ENCODE assay signal across 11 mouse cellular contexts in the genomic region with DNA sequence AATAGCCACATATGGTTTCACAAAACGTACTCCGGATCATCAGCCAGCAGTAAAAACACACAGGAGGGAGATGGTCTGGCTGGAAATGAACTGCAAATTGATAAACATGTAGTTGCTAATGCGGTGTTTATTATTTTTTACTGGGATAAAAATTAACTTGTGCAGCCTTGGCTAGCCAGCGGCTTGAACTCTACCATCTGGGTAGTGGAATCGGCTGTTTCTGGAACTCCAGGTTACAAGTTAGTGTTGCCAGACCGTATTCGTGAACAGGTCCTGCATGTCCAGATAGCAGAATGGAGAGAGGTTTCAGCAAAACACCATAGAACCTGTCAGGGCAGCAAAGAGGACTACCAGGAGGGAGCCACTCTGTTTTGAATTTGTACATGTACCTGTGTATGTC.
DNase-seq lines count a peak whose midpoint lies in the region; ATAC-seq lines count a peak whose summit lies in the region.
"Had no signal": no experiment of that assay in that cellular context is flagged by ENCODE, and none has a peak within 500 bp of the region (broad histone marks: within the 10 kb centered on the region; RNA-seq: fewer than 3 reads in every experiment).

No protein-coding gene starts in this region.

- no peak for DNase-seq in heart, postnatal 10 days
- no peak for DNase-seq in embryonic facial prominence, embryonic 11.5 days (ENCODE audit: low spot score)
- no peak for DNase-seq in thymus, postnatal 36 days
- DNase-seq in layer of hippocampus, adult 11-12 months (ENCODE audit: low spot score): no peak
- DNase-seq in embryo, embryonic 10 days (ENCODE audit: low spot score): no peak
- DNase-seq: right cerebral cortex, postnatal 4 days had no signal

- no peaks in the 10 kb centered on the region for H3K9me3 ChIP-seq in heart, embryonic 12.5 days (replicated peaks)
- H3K9me3 ChIP-seq in embryonic facial prominence, embryonic 11.5 days (replicated peaks; ENCODE audit: control insufficient read depth, low read length): no peaks in the 10 kb centered on the region
- no peaks in the 10 kb centered on the region for H3K9me3 ChIP-seq in kidney, embryonic 14.5 days (ENCODE audit: control insufficient read depth, low read length)
- H3K9me3 ChIP-seq in midbrain, embryonic 13.5 days: no peaks in the 10 kb centered on the region

- H3K4me1 ChIP-seq in heart, embryonic 12.5 days (replicated peaks): peaks cover 69% of the 10 kb centered on the region
- peaks cover 14% of the 10 kb centered on the region; the same call in 1 of the 2 replicates for H3K4me1 ChIP-seq in embryonic facial prominence, embryonic 11.5 days (ENCODE audit: control insufficient read depth, insufficient read depth, low read length)
- peaks cover 50% of the 10 kb centered on the region for H3K4me1 ChIP-seq in kidney, embryonic 14.5 days (ENCODE audit: control insufficient read depth, insufficient read depth, low read length)
- H3K4me1 ChIP-seq in midbrain, embryonic 13.5 days (replicated peaks): peaks cover 26% of the 10 kb centered on the region

- H3K4me3 ChIP-seq in heart, embryonic 12.5 days: no peak overlapping the region
- no peak overlapping the region for H3K4me3 ChIP-seq in embryonic facial prominence, embryonic 11.5 days (ENCODE audit: low read depth, low read length)
- H3K4me3 ChIP-seq in kidney, embryonic 14.5 days (ENCODE audit: low read length): no peak overlapping the region
- H3K4me3 ChIP-seq in midbrain, embryonic 13.5 days (replicated peaks): no peak overlapping the region
- H3K4me3 ChIP-seq: erythroblast, embryonic 14.5 days; left cerebral cortex, adult 2 months had no signal

- WGBS in heart, embryonic 12.5 days: 87% methylated on average over 7 of the region's 7 CpGs
- 63% methylated on average over 7 of the region's 7 CpGs for WGBS in embryonic facial prominence, embryonic 11.5 days
- 60% methylated on average over 7 of the region's 7 CpGs for WGBS in kidney, embryonic 14.5 days
- WGBS in midbrain, embryonic 13.5 days: 85% methylated on average over 7 of the region's 7 CpGs

- ATAC-seq in heart, embryonic 12.5 days (ENCODE audit: insufficient number of reproducible peaks, low FRiP score): no peak
- no peak for ATAC-seq in embryonic facial prominence, embryonic 11.5 days (replicated peaks; ENCODE audit: insufficient number of reproducible peaks, low FRiP score, low TSS enrichment, low read depth)
- no peak for ATAC-seq in kidney, embryonic 14.5 days (ENCODE audit: low FRiP score, low TSS enrichment)
- ATAC-seq in midbrain, embryonic 13.5 days: no peak

- intact Hi-C loops in heart, postnatal 10 days (cut with DNase I): loop anchor here (2.0 kb wide), 2 partner anchors 47 to 171 kb away; no protein-coding TSS in a partner anchor

- 0 out of 2 replicates have a peak overlapping the region, but pooled peaks have one; percentile 40 for H3K9ac ChIP-seq in heart, embryonic 12.5 days
- no peak overlapping the region for H3K9ac ChIP-seq in embryonic facial prominence, embryonic 11.5 days (replicated peaks; ENCODE audit: low read length)
- no peak overlapping the region for H3K9ac ChIP-seq in kidney, embryonic 14.5 days (ENCODE audit: low read depth, low read length)
- H3K9ac ChIP-seq in midbrain, embryonic 13.5 days (replicated peaks): no peak overlapping the region

- peak overlapping the region; percentile 97 for H3K27ac ChIP-seq in heart, embryonic 12.5 days (ENCODE audit: poor library complexity, severe bottlenecking)
- H3K27ac ChIP-seq in embryonic facial prominence, embryonic 11.5 days (replicated peaks; ENCODE audit: low read depth, low read length): peak overlapping the region; percentile 77
- H3K27ac ChIP-seq in kidney, embryonic 14.5 days (ENCODE audit: low read depth, low read length): peak overlapping the region; percentile 83; the same call in 1 of the 2 replicates
- H3K27ac ChIP-seq in midbrain, embryonic 13.5 days: peak overlapping the region; percentile 84

- H3K4me2 ChIP-seq in heart, embryonic 12.5 days: no peak overlapping the region
- no peak overlapping the region for H3K4me2 ChIP-seq in embryonic facial prominence, embryonic 11.5 days (ENCODE audit: low read depth, low read length)
- H3K4me2 ChIP-seq in kidney, embryonic 14.5 days (replicated peaks; ENCODE audit: low read depth, low read length): no peak overlapping the region
- H3K4me2 ChIP-seq in midbrain, embryonic 13.5 days (replicated peaks): no peak overlapping the region

- no peaks in the 10 kb centered on the region for H3K27me3 ChIP-seq in heart, embryonic 12.5 days (replicated peaks)
- no peaks in the 10 kb centered on the region for H3K27me3 ChIP-seq in embryonic facial prominence, embryonic 11.5 days (ENCODE audit: control insufficient read depth, insufficient read depth, low read length)
- no peaks in the 10 kb centered on the region for H3K27me3 ChIP-seq in kidney, embryonic 14.5 days (ENCODE audit: control insufficient read depth, insufficient read depth, low read length)
- no peaks in the 10 kb centered on the region for H3K27me3 ChIP-seq in midbrain, embryonic 13.5 days

- no peaks in the 10 kb centered on the region for H3K36me3 ChIP-seq in heart, embryonic 12.5 days
- no peaks in the 10 kb centered on the region for H3K36me3 ChIP-seq in embryonic facial prominence, embryonic 11.5 days (replicated peaks; ENCODE audit: control insufficient read depth, insufficient read depth, low read depth, low read length)
- H3K36me3 ChIP-seq in kidney, embryonic 14.5 days (ENCODE audit: control insufficient read depth, insufficient read depth, low read length): no peaks in the 10 kb centered on the region
- no peaks in the 10 kb centered on the region for H3K36me3 ChIP-seq in midbrain, embryonic 13.5 days
